ENCODE assay signal across 1 mouse cellular context in the genomic region with DNA sequence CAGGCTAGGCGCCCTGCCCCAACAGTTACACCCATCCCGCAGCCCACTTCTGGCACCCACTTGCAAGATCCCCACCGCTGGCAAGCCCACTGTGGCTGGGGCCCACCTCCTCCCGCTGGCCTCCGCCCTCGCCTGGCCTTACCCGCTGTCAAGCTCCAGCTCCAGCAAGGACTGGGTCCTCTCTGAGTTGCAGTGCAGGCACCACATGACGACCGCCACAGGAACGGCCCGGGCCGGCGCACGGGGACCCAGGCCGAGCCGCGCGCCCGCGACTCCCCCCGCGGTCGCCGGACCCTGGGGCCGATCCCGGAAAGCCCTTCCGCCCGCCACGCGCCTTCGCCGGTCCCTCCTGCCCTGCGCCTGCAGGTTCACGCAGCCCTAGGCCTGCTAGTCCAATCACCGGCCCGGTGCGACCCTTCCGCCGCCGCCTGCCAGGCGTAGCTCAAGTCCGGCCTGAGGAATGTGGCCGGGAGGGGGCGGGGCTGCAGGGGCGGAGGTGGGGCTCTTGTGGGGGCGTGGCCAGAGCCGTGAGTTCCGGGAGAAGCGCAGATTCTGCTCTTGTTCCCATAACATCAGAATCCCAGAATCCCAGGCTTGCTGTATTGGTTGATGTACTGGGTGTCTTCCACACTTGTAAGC.
A peak's percentile ranks its signal among the peaks of the same experiment; 100 is the strongest.
TF ChIP-seq lines count a peak whose summit lies in the region.

No protein-coding gene starts in this region.

TF ChIP-seq in MEL, 35 proteins besides CTCF, POLR2A, EP300 and RAD21 (continued from another document):
- TF ChIP-seq MAFK (IDR thresholded peaks at IDR 0.05; ENCODE audit: borderline replicate concordance, low read depth, low read length) (no peak), SIN3A (IDR thresholded peaks at IDR 0.05; ENCODE audit: low read length) (0 out of 2 replicates have a peak, but pooled peaks have one; percentile 21), USF2 (IDR thresholded peaks at IDR 0.05; ENCODE audit: borderline replicate concordance in 1 of 2, insufficient read depth in 1 of 2, low read depth in 1 of 2, low read length in 2 of 2) (no peak), ELF1 (IDR thresholded peaks at IDR 0.05; ENCODE audit: low read depth, low read length) (peak; percentile 36; the same call in 1 of the 2 replicates), ZMIZ1 (IDR thresholded peaks at IDR 0.05; ENCODE audit: low read depth, low read length) (0 out of 2 replicates have a peak, but pooled peaks have one; percentile 38), MAX (IDR thresholded peaks at IDR 0.05; ENCODE audit: low read length) (no peak), MAZ (IDR thresholded peaks at IDR 0.05; ENCODE audit: low read depth, low read length) (no peak)
